Mouse (Mus musculus) small intestine, adult 2 months (tissue): ENCODE data around the gene Nudt13.

Source experiments
- CTCF ChIP-seq: fragments of 200-500 bp; IDR thresholded peaks from 2 replicates; pipeline ENCODE4 v1.5.1; 2012; ENCODE audit warnings: low read depth, mild to moderate bottlenecking, control low read depth, inconsistent platforms, low read length, moderate library complexity, mixed read lengths; ENCODE audit not compliant: insufficient replicate concordance, insufficient read length; ENCODE audit errors: extremely low read depth
- POLR2A ChIP-seq: fragments of 200-500 bp; IDR thresholded peaks from 2 replicates; pipeline ENCODE4 v1.6.1; 2012; ENCODE audit warnings: low read depth, mild to moderate bottlenecking, control low read depth, inconsistent platforms, low read length, moderate library complexity

- TF ChIP-seq CTCF (no peak), POLR2A (no peak)
Observed at GRCm38 (mm10) chr14:20315137-20315536, 20.6 kb downstream of the Nudt13 start.
